Mouse (Mus musculus): Measurements from ENCODE around the gene Tulp4.
"Not testable (repeated sequence)": the region's sequence is repeated elsewhere in the genome, so short reads cannot be mapped to it uniquely, and the experiment has no call there.

Gene Tulp4

DNA sequence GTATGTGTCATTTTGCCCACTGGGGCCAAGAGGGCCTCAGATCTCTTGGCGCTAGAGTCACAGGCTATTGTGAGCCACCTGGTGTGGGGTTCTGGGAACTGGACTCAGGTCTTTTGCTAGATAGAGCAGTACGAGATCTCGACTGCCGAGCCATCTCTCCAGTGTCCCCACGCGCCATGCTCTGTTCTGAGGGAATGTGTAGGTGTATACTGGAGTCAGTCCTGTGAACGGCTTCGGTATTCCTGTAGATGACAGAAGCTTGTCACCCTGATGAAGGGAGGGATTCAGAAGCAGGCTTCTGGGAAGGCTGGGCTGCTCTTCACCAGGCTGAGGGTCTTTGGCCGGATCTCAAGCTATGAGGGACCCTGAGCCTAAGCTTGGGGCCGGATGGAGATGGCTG, 173.5 kb downstream of the Tulp4 start:
- DNase-seq (ENCODE audit: low spot score) = not testable (repeated sequence)

DNA sequence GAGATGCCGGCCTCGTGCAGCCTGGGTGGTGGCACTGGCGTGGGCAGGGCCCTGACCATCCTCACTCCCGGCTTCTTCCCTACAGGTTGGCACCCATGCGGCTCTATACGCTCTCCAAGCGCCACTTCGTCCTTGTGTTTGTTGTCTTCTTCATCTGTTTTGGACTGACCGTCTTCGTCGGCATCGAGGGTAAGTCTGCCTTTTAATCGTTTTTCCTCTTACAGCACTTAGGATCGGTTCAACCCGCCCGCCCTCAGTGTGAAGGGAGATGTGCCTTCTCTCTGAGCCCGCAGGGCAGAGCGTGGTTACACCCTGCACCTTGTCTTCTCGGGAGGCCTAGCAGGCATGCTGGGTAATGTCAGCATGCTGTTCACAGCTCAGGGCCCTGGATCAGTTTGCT, 174.3 kb downstream of the Tulp4 start:
- DNase-seq (ENCODE audit: low spot score) = not testable (repeated sequence)

DNA sequence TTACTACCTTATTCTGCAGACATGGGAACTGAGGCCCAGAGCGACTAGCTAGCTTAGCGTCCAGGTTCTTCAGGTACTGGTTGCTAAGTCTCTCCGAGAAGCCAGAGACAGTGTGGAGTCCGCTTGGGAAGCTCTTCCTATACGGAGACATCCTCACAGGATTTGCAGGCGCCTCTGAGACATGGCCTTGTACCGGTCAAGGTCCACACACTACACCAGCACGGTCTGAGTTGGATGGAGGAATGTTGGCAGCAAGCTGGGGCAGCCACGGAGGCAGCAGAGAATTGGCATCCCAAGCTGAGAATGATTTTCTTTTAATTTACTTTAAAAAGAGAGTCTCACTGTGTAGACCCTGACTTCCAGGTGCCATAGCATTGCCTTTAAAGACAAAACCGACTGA, 176.9 kb downstream of the Tulp4 start:
- not testable (repeated sequence) for DNase-seq (ENCODE audit: low spot score)

DNA sequence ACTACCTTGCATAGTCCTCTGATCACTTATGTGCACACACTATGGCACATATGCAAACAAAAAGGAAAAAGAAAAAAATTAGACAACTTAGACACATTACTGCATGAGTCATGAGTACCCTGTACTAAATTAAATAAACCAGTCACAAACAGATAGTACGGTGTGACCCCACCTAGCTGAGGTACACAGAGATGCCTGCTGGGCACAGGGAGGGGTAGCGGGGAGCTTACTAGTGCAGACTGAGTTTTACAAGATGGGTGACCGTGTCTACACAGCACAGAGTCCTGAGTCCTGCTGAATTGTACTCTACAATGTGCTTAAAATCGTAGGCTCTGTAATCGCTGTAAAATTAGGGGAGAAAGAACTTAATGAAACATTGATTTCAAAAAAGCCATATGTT, 179.9 kb downstream of the Tulp4 start:
- DNase-seq (ENCODE audit: low spot score) = not testable (repeated sequence)

GRCm38 (mm10) chr17:6289045-6289444, 182.8 kb downstream of the Tulp4 start:
- DNase-seq (ENCODE audit: low spot score) = not testable (repeated sequence)

- DNase-seq (ENCODE audit: low spot score) = not testable (repeated sequence)
These were observed 187.6 kb downstream of the Tulp4 start for GRCm38 (mm10) chr17:6293882-6294281.

DNA sequence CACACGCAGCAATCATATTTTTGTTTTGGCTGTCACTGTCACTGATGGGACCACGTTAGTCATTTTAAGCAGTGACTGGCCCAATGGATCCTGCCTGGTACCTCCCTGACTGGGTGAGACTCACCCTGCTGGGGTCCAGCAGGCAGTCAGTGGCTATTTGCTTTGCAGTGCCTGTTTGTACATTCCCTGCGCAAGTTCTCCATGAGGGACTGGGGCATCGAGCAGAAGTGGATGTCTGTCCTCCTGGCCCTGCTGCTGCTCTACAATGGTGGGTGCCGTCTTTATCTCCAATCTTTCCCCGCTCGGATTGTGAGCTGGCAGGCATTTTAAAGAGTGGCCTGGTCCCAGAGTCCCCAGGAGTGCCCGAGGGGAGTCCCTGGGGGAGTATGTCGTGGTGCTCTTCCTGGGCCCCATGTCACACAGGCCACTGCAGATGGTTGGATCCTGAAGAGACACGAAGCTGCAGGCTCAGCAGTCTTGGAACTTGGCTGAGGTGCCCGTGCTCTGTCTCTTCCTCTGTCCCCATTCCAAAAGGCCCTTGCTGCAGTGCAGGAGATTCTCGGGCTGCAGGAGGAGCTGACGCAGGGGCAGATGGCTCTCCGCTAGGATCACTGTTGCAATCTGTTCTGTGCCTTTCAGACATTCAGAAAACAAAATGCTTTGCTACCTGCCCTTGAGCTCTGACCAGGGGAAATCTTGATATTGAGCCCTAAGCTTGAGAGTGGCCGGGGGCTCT, 191.0 kb downstream of the Tulp4 start:
- DNase-seq (ENCODE audit: low spot score) = not testable (repeated sequence)

DNA sequence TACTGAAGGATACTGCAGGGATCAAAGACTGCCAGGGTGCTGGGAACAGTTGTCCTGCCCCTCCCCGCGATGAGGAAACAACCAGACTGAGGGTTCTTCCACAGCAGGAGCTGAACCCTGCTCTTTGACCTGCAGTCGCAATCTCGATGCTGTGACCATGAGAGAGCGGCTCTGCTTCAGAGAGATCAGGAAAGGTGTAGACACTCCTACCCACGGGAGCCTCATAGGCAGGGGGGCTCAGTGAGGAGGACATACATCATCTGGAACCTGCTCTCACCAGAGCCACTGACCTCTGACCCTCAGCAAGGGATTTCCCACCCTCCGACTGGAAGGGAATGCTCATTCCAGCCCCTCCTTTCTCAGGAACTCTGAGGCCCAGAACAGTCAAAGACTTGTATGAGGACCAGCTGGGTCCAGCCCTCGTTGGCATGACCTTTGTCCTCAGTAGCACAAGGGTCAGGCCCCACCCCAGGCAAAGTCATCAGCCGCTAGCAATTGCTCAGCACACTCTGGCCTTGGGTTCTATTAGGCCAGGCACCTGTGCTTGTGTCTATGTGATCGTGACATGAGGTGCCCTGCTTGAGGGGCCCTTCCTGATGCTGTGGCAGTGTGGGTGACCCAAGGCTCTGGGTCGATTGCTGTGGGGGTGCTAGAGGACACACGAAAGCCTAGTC, 194.1 kb downstream of the Tulp4 start:
- not testable (repeated sequence) for DNase-seq (ENCODE audit: low spot score)
